Mouse (Mus musculus) naive thymus-derived CD4-positive, alpha-beta T cell, adult 5 months (primary cell): Measurements from ENCODE around the gene Chst14. TPM values are rescaled to one million over a fixed set of nuclear protein-coding genes. Genes with fewer than 3 reads are reported as not detected.

Experiments used
- polyA plus RNA-seq: library from polyadenylated mRNA; unstranded; fragments of 100-300 nt; shearing (Covaris generic); gene quantifications from one replicate; pipeline ENCODE4 v1.2.1, GENCODE M21; 2017

Gene Chst14
- 1.4 TPM for polyA plus RNA-seq

DNA sequence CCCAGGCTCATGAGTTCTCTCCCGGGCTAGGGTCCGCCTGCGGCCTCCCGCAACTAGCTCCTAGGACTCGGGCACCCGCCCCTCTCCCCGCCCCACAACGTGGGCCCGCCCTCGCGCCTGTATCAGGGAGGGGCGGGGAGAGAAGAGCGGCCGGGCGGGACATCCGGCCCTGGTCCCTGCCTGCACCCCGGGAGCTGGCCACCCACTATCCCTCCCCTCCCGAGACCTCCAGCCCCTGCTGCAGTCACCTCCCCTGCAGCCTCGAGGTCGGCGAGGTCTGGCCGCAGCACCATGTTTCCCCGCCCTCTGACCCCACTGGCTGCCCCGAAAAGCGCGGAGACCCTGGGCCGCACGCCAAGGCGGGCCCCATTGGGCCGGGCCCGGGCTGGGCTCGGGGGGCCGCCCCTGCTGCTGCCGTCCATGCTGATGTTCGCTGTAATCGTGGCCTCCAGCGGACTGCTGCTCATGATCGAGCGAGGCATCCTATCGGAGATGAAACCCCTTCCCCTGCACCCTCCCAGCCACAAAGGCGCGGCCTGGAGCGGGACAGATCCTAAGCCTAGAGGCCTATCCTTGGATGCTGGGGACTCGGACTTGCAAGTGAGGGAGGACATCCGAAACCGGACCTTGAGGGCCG is at the start of gene Chst14:
Chst14 (plus strand) TSS at position 136 of the 637 bp plus-strand sequence.

DNA sequence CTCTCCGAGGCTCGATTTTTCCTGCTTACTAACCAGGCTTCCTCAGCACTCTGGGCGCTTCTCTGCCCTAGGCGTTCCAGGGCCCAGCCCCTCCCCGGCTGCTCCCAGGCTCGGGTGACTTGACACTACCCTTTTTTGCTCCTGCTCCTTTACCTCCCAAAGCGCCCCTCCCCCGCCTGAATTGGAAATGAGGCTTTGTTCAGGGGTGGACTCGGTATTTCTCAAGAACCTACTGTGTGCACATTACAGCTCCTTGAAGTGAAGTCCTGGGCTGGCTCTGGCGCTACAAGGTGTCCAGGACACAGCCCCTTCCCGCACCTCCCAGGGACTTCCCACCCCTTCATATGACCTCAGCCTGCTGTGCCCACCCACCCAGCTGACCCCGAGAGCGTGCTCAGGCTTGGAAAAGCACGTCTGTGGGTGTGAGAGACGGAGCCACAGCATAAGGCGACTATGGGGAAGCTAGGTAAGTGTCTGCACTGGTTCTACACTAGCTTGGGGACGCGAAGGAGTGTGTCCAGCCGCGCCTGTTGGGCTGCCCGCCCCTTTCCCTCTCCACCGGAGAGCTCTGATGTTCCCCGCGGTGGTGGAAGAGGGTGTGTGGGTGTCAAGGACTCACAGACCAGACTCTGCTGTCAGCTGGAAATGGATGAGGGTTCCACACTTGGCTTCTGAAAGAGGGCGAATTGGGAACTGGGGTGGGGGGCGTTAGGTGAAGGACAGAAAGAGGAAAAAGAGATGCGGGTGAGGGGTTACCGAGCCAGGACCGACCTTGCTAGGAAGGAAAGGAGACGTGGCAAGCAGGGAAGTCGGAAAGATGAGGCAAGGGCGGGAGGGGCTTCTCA is 26.1 kb upstream of the Chst14 start, which contains the start of gene Bahd1:
Bahd1 (plus strand) TSS at position 397 of the 845 bp plus-strand sequence.

Other genes with a start within 250 kb of the Chst14 start
- gene Ankrd63, start 222.5 kb upstream of the Chst14 start, polyA plus RNA-seq: not detected
- 54.0 TPM for gene Plcb2, start 198.1 kb upstream of the Chst14 start, polyA plus RNA-seq
- 8.7 TPM for gene Inafm2, start 180.7 kb upstream of the Chst14 start, polyA plus RNA-seq
- not detected for gene Ccdc9b, start 163.8 kb upstream of the Chst14 start, polyA plus RNA-seq
- not detected for gene Phgr1, start 153.7 kb upstream of the Chst14 start, polyA plus RNA-seq
- not detected for gene Disp2, start 146.8 kb upstream of the Chst14 start, polyA plus RNA-seq
- gene Knstrn, start 112.5 kb upstream of the Chst14 start, polyA plus RNA-seq: 5.8 TPM
- 94.3 TPM for gene Ivd, start 64.5 kb upstream of the Chst14 start, polyA plus RNA-seq
- 21.3 TPM for gene Bahd1, start 26.1 kb upstream of the Chst14 start, polyA plus RNA-seq
- 13.4 TPM for gene Ccdc32, start 102.9 kb downstream of the Chst14 start, polyA plus RNA-seq
- gene Rpusd2, start 108.3 kb downstream of the Chst14 start, polyA plus RNA-seq: 3.7 TPM
- gene Knl1, start 120.6 kb downstream of the Chst14 start, polyA plus RNA-seq: 2.1 TPM
- gene Rad51, start 186.3 kb downstream of the Chst14 start, polyA plus RNA-seq: 2.6 TPM
- 26.3 TPM for gene Rmdn3, start 230.5 kb downstream of the Chst14 start, polyA plus RNA-seq
- not detected for gene Gchfr, start 241.3 kb downstream of the Chst14 start, polyA plus RNA-seq
- gene Gm14137, start 248.0 kb downstream of the Chst14 start, polyA plus RNA-seq: 1.1 TPM